Mouse (Mus musculus): ENCODE results near the gene Rfc2. TPM values are rescaled to one million over a fixed set of nuclear protein-coding genes. Genes with fewer than 3 reads are reported as not detected.
A peak's percentile ranks its signal among the peaks of the same experiment; 100 is the strongest.

Gene Rfc2
- polyA plus RNA-seq (2012; ENCODE audit: insufficient read depth, insufficient read length, low replicate concordance, missing spikeins), result not detected in 2 replicates

DNA sequence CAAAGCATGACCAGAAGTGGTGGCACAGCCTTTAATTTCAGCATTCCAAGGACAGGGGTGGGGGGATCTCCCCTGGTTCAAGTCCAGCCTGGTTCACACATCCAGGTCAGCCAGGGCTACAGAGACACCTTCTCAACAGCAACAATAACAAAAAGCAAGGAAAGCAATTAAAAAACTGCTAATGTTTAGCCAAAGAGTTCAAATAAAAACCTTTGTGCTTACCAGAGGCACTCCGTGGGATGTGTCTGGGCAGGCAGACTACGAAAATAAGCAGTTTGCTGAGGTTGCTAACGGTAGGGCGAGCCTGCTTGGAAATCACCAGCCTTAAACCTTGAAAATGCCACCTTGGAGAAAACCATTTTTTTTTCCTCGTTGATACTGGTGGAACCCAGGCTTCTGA is at the start of gene Rfc2:
TSS of gene Rfc2 (plus strand) at position 221 of the 400 bp plus-strand sequence.
- TF ChIP-seq POLR2A (IDR thresholded peaks at IDR 0.05; ENCODE audit: insufficient read depth, low read depth, low read length) (no peak), CTCF (IDR thresholded peaks at IDR 0.05; ENCODE audit: insufficient read depth, low read depth, low read length) (no peak)
- WGBS, result 43% methylated on average over 5 of the region's 5 CpGs
- Histone ChIP-seq H3K4me1 (ENCODE audit: control insufficient read depth, insufficient read depth, low read length) (peaks cover 3% of the 10 kb centered on the region), H3K27ac (ENCODE audit: insufficient read depth, low read depth, low read length) (no peak within 1 kb of the TSS), H3K4me3 (ENCODE audit: insufficient read depth, low read depth, low read length) (no peak within 1 kb of the TSS)

DNA sequence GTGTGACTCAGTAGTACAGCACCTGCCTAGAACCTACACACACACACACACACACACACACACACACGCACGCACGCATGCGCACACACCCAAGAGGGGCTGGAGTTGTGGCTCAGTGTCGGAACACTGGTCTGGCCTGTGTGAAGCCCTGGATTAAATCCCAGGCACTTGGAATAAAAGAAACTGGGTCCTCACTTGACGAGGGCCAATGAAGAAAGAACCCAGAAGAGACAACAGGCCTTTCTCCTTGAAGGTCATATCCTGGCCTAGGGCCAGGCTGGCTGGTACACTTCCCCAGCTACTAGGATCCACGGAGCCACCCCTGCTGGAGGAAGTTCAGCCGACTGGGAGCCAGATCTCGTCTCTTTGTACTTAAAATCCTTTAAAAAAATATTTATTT is 49.6 kb upstream of the Rfc2 start:
- WGBS, result 36% methylated on average over 9 of the region's 9 CpGs
- Histone ChIP-seq H3K4me1 (ENCODE audit: control insufficient read depth, insufficient read depth, low read length) (peaks cover 29% of the 10 kb centered on the region), H3K27ac (ENCODE audit: insufficient read depth, low read depth, low read length) (peak overlapping the region; percentile 76), H3K4me3 (ENCODE audit: insufficient read depth, low read depth, low read length) (no peak overlapping the region)
- TF ChIP-seq CTCF (IDR thresholded peaks at IDR 0.05; ENCODE audit: insufficient read depth, low read depth, low read length) (no peak), POLR2A (IDR thresholded peaks at IDR 0.05; ENCODE audit: insufficient read depth, low read depth, low read length) (no peak)

DNA sequence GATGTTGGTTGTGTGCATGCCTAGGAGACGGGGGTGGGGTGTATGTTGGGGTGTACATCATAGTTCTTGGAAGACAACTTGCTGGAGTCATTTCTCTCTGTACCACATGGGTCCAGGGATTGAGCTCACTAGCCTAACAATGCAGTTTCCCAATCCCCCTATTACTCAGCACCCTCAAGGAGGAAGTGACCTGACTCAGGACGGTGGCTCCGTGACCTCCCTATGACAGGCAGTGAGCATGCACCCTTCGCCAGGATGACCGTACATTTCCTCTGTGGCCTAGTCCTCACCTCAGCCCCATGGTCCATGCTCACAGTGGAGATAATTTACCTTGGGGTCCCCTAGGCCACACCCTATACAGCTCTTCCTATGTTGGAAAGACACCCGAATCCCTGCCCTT is 48.7 kb upstream of the Rfc2 start:
- no peak overlapping the region for H3K27ac ChIP-seq (ENCODE audit: insufficient read depth, low read depth, low read length)
- WGBS, result 96% methylated on average over 6 of the region's 6 CpGs
- H3K4me1 ChIP-seq (ENCODE audit: control insufficient read depth, insufficient read depth, low read length), result peaks cover 33% of the 10 kb centered on the region
- H3K4me3 ChIP-seq (ENCODE audit: insufficient read depth, low read depth, low read length), result no peak overlapping the region
- TF ChIP-seq POLR2A (IDR thresholded peaks at IDR 0.05; ENCODE audit: insufficient read depth, low read depth, low read length) (no peak), CTCF (IDR thresholded peaks at IDR 0.05; ENCODE audit: insufficient read depth, low read depth, low read length) (no peak)

DNA sequence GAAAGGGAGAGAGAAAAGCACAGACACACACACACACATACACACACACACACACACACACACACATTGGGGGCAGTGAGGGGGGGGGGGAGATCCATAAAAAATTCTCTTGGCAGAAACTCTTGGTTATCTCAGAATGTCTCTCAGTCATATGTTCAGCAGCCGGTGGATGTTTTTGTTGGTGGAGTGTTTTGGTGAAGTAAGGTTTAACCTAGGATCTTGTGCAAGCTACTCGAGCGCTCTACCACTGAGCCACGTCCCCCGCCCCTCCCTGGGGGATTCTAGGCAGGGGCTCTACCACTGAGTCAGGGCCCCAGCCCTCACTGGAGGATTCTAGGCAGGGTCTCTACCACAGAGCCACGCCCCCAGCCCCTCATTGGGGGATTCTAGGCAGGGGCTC is 45.1 kb upstream of the Rfc2 start:
- no peak overlapping the region for H3K4me3 ChIP-seq (ENCODE audit: insufficient read depth, low read depth, low read length)
- H3K27ac ChIP-seq (ENCODE audit: insufficient read depth, low read depth, low read length), result no peak overlapping the region
- H3K4me1 ChIP-seq (ENCODE audit: control insufficient read depth, insufficient read depth, low read length), result peaks cover 37% of the 10 kb centered on the region
- 89% methylated on average over 6 of the region's 6 CpGs for WGBS
- TF ChIP-seq POLR2A (IDR thresholded peaks at IDR 0.05; ENCODE audit: insufficient read depth, low read depth, low read length), result no peak
- no peak for TF ChIP-seq CTCF (IDR thresholded peaks at IDR 0.05; ENCODE audit: insufficient read depth, low read depth, low read length)

DNA sequence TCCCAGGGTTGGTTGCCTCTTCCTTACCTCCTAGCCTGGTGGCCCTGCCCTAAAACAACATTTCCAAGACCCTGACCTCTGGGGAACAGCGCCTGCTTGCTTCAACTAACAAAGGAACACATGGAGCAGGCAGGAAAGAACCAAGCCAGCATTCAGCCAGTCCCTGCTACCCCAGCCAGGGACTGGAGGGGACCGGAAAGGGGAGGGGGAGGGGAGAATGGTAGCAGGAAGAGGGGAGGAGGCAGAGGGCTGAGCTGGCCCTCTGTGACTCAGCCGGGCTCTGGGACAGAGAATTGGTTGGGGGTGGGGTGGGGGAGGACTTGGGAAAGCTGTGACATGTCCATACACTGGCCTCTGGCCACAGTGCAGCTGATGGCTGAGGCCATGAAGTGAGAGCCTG is 41.3 kb upstream of the Rfc2 start:
- Histone ChIP-seq H3K4me1 (ENCODE audit: control insufficient read depth, insufficient read depth, low read length) (peaks cover 49% of the 10 kb centered on the region), H3K4me3 (ENCODE audit: insufficient read depth, low read depth, low read length) (no peak overlapping the region), H3K27ac (ENCODE audit: insufficient read depth, low read depth, low read length) (peak overlapping the region; percentile 31; the same call in 1 of the 2 replicates)
- WGBS, result 9% methylated on average over 3 of the region's 3 CpGs
- no peak for TF ChIP-seq CTCF (IDR thresholded peaks at IDR 0.05; ENCODE audit: insufficient read depth, low read depth, low read length)
- TF ChIP-seq POLR2A (IDR thresholded peaks at IDR 0.05; ENCODE audit: insufficient read depth, low read depth, low read length), result no peak

DNA sequence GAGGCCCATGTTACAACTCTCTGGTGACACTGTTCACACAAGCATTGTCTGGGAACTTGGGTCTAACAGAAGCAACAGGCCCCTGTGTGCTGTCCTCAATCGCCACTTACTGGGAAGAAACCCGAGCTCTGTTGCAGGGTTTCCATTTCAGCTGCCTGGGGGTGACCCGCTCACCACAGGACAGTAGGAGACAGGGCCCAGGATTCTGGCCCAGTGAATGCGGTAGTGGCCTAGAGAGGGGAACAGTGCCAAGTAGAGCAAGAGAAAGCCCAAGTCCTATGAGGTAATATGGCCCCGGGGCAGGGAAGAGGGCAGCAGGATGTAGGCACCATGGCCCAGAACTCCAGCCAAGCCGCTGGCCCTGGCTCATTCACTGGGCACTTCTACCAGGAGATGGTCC is 40.3 kb upstream of the Rfc2 start:
- Histone ChIP-seq H3K4me3 (ENCODE audit: insufficient read depth, low read depth, low read length) (no peak overlapping the region), H3K27ac (ENCODE audit: insufficient read depth, low read depth, low read length) (no peak overlapping the region), H3K4me1 (ENCODE audit: control insufficient read depth, insufficient read depth, low read length) (peaks cover 50% of the 10 kb centered on the region)
- TF ChIP-seq POLR2A (IDR thresholded peaks at IDR 0.05; ENCODE audit: insufficient read depth, low read depth, low read length) (no peak), CTCF (IDR thresholded peaks at IDR 0.05; ENCODE audit: insufficient read depth, low read depth, low read length) (no peak)
- WGBS, result 53% methylated on average over 6 of the region's 6 CpGs

DNA sequence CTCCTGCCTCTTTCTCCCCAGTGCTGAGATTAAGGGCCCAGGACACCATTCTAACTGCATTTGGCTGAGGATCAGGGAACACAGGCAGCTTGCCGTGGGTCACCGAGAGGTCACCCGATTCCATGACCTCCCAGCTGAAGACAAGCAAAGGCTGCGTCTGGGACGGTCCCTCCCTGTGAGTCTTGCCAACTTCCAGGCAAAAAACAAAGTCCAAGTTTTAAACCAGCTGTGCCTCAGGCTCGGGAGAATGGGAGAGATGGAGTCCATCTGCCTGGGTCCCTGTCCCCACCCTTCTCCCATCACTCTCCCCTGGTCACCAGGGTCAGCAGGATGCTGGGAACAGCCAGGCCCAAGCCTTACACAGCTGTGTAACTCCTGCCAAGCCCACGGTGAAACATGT is 39.5 kb upstream of the Rfc2 start:
- Histone ChIP-seq H3K4me3 (ENCODE audit: insufficient read depth, low read depth, low read length) (no peak overlapping the region), H3K4me1 (ENCODE audit: control insufficient read depth, insufficient read depth, low read length) (peaks cover 55% of the 10 kb centered on the region), H3K27ac (ENCODE audit: insufficient read depth, low read depth, low read length) (peak overlapping the region; percentile 39)
- TF ChIP-seq CTCF (IDR thresholded peaks at IDR 0.05; ENCODE audit: insufficient read depth, low read depth, low read length) (no peak), POLR2A (IDR thresholded peaks at IDR 0.05; ENCODE audit: insufficient read depth, low read depth, low read length) (no peak)
- WGBS, result 38% methylated on average over 7 of the region's 7 CpGs

DNA sequence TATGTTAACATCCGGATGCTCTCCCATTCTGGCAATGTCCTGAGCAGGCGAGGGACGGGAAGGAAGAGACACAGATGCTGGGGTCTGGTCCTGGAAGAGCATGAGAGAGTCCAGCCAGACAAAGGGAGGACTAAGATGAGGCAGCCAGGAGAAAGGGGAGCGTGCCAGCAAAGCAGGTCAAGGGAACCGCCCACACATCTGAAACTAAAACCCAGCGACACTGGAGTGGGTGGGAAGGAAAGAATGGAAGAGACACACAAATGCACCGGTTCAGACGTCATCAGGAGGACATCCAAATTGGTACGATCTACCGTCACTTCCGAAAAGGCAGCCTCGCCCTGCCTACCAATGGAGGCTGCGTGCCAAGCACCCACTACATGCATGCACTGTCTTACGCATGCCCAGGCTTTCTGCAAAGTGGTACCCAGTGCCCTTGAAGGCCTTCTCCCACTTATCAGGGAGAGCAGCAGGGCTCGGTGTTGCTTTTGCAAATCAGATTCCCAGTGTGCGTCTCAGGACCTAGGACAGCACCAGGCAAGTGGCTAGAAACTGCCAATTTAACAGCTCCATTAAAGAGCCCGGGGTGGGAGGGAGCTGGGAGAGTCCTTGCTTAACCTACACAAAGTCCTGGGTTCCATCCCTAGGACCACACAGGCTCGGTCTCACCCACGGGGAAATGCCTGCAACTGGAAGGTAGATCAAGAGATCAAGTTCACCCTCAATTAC is 36.5 kb upstream of the Rfc2 start:
- Histone ChIP-seq H3K4me1 (ENCODE audit: control insufficient read depth, insufficient read depth, low read length) (peaks cover 64% of the 10 kb centered on the region), H3K27ac (ENCODE audit: insufficient read depth, low read depth, low read length) (peak overlapping the region; percentile 89), H3K4me3 (ENCODE audit: insufficient read depth, low read depth, low read length) (peak overlapping the region; percentile 1; the same call in 1 of the 2 replicates)
- no peak for TF ChIP-seq CTCF (IDR thresholded peaks at IDR 0.05; ENCODE audit: insufficient read depth, low read depth, low read length)
- TF ChIP-seq POLR2A (IDR thresholded peaks at IDR 0.05; ENCODE audit: insufficient read depth, low read depth, low read length), result no peak
- WGBS, result 20% methylated on average over 19 of the region's 19 CpGs

DNA sequence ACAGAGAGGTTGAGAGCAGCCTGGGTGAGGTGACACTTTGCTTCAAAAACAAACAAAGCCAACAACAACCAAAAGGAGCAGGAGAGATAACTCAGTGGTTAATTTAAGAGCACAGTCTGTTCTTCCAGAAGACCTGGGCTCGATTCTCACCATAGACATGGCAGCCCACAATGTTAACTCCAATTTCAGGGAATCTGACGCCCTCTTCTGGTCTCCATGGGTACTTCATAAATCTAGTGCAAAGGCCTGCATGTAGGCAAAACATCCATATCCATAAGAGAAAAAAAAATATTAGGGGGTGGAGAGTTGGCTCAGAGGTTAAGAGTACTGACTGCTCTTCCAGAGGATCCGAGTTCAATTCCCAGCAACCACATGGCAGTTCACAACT is 35.9 kb upstream of the Rfc2 start:
- 52% methylated on average over 3 of the region's 3 CpGs for whole genome bisulfite sequencing
- Histone ChIP-seq H3K27ac (ENCODE audit: insufficient read depth, low read depth, low read length) (peak overlapping the region; percentile 89), H3K4me3 (ENCODE audit: insufficient read depth, low read depth, low read length) (no peak overlapping the region), H3K4me1 (ENCODE audit: control insufficient read depth, insufficient read depth, low read length) (peaks cover 59% of the 10 kb centered on the region)
- no peak for TF ChIP-seq CTCF (IDR thresholded peaks at IDR 0.05; ENCODE audit: insufficient read depth, low read depth, low read length)
- no peak for TF ChIP-seq POLR2A (IDR thresholded peaks at IDR 0.05; ENCODE audit: insufficient read depth, low read depth, low read length)
